Mouse (Mus musculus): ENCODE measurements around the gene Fam104a. TPM values are rescaled to one million over a fixed set of nuclear protein-coding genes. Genes with fewer than 3 reads are reported as not detected.

Fam104a gene
- polyA plus RNA-seq, 1 experiment from 2014 or later: 53.7 TPM

DNA sequence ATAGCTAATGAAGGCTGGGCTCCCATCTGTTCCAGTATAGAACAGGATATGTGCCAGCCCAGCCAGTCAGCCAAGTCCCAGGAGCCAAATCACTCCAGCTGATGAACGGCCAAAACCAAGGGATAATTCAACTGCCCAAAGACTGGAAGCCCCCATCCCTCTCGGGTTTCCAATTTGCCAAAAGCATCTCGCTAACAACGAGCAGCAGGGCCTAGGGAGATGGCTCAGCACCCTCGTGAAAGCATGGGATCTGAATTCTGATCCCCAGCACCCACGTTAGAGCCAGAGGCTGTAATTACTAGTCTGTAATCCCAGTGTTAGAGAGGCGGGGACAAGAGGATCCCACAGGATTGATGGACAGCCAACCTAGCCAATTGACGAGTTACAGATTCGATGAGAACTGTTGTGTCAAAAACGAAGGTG, 49.2 kb downstream of the Fam104a start:
- H3K9me3 ChIP-seq (replicated peaks; ENCODE audit: control insufficient read depth, low read length): no peaks in the 10 kb centered on the region
- no peak overlapping the region for H3K9ac ChIP-seq (ENCODE audit: low read length)
- H3K4me2 ChIP-seq (ENCODE audit: low read length): no peak overlapping the region
- no peaks in the 10 kb centered on the region for H3K4me1 ChIP-seq (ENCODE audit: control insufficient read depth, insufficient read depth, low read length)
- peak; percentile 73 for DNase-seq (ENCODE audit: low spot score)
- no peaks in the 10 kb centered on the region for H3K36me3 ChIP-seq (ENCODE audit: control insufficient read depth, insufficient read depth, low read length)
- H3K27me3 ChIP-seq (replicated peaks; ENCODE audit: control insufficient read depth, insufficient read depth, low read length): no peaks in the 10 kb centered on the region
- peak; percentile 32; the same call in 1 of the 2 replicates for ATAC-seq
- WGBS: 64% methylated on average over 10 of the region's 10 CpGs
- no peak overlapping the region for H3K4me3 ChIP-seq (ENCODE audit: low read depth, low read length)
- H3K27ac ChIP-seq (ENCODE audit: low read depth, low read length): no peak overlapping the region

DNA sequence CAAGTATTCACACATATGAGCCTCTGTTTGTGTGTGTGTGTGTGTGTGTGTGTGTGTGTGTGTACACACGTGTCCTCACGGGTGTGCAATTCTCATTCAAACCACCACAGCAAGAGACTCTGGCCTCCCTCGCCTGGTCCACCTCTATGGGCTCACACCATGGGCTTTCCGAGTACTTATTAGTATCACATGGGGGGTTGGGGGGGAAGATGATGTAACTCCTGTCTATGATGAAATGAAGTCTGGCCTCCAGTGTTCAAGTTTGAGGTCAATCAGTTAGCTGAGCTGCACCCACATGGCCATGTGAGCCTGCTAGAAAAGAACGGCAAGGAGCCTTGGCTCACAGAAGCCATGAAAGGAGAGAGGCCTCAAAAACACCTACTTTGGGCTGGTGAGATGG, 50.6 kb downstream of the Fam104a start:
- Histone ChIP-seq H3K9ac (ENCODE audit: low read length) (no peak overlapping the region), H3K4me3 (ENCODE audit: low read depth, low read length) (no peak overlapping the region), H3K9me3 (replicated peaks; ENCODE audit: control insufficient read depth, low read length) (no peaks in the 10 kb centered on the region), H3K27ac (ENCODE audit: low read depth, low read length) (no peak overlapping the region), H3K27me3 (replicated peaks; ENCODE audit: control insufficient read depth, insufficient read depth, low read length) (no peaks in the 10 kb centered on the region), H3K4me1 (ENCODE audit: control insufficient read depth, insufficient read depth, low read length) (no peaks in the 10 kb centered on the region), H3K4me2 (ENCODE audit: low read length) (no peak overlapping the region), H3K36me3 (ENCODE audit: control insufficient read depth, insufficient read depth, low read length) (no peaks in the 10 kb centered on the region)
- ATAC-seq: no peak
- WGBS: 88% methylated on average over 5 of the region's 5 CpGs
- DNase-seq (ENCODE audit: low spot score): no peak

DNA sequence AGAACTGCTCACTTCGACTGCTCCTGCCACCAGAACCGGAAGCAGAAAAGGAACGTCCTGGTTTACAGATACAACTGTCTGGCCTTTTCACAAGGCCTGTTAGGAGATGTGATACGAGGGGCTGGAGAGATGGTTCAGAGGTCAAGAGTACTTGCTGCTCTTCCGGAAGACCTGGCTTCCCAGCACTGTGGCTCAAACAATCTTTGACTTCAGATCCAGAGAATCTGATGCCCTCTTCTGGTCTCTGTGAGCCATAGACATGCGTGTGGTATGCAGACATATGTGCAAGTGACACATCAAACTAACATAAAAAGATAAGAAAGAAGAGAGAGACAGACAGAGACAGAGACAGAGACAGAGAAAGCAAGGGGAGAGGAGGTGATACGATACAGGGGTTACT, 51.7 kb downstream of the Fam104a start:
- Histone ChIP-seq H3K27ac (ENCODE audit: low read depth, low read length) (no peak overlapping the region), H3K27me3 (replicated peaks; ENCODE audit: control insufficient read depth, insufficient read depth, low read length) (no peaks in the 10 kb centered on the region), H3K4me3 (ENCODE audit: low read depth, low read length) (no peak overlapping the region), H3K4me2 (ENCODE audit: low read length) (no peak overlapping the region), H3K9me3 (replicated peaks; ENCODE audit: control insufficient read depth, low read length) (no peaks in the 10 kb centered on the region), H3K36me3 (ENCODE audit: control insufficient read depth, insufficient read depth, low read length) (0 out of 2 replicates have a peak, but pooled peaks cover 5% of the 10 kb centered on the region), H3K4me1 (ENCODE audit: control insufficient read depth, insufficient read depth, low read length) (no peaks in the 10 kb centered on the region), H3K9ac (ENCODE audit: low read length) (no peak overlapping the region)
- WGBS: 86% methylated on average over 7 of the region's 7 CpGs
- ATAC-seq (no peak), DNase-seq (ENCODE audit: low spot score) (no peak)

DNA sequence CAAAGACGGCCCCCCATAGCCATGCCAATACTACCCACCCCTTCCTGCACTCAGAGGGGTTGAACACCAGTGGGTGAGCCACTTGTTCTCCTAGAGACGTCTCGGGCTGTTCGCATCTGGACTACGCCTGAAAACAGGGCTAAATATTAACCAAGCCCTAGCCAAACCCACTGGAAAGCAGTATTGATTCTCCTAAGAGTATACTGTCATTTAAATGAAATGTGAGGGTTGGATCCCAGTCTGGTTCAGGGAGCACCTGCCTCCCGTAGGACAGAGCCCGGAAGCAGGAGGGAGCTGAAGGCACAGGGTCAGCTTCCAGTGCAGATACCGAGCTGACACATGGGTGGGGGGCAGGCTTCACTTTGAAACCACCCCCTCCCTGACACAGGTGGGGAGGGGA, 52.1 kb downstream of the Fam104a start:
- no peaks in the 10 kb centered on the region for H3K27me3 ChIP-seq (replicated peaks; ENCODE audit: control insufficient read depth, insufficient read depth, low read length)
- H3K27ac ChIP-seq (ENCODE audit: low read depth, low read length): no peak overlapping the region
- no peak for ATAC-seq
- no peak overlapping the region for H3K4me3 ChIP-seq (ENCODE audit: low read depth, low read length)
- H3K9me3 ChIP-seq (replicated peaks; ENCODE audit: control insufficient read depth, low read length): no peaks in the 10 kb centered on the region
- WGBS: 88% methylated on average over 8 of the region's 8 CpGs
- no peaks in the 10 kb centered on the region for H3K4me1 ChIP-seq (ENCODE audit: control insufficient read depth, insufficient read depth, low read length)
- H3K36me3 ChIP-seq (ENCODE audit: control insufficient read depth, insufficient read depth, low read length): 0 out of 2 replicates have a peak, but pooled peaks cover 7% of the 10 kb centered on the region
- H3K4me2 ChIP-seq (ENCODE audit: low read length): no peak overlapping the region
- H3K9ac ChIP-seq (ENCODE audit: low read length): no peak overlapping the region
- no peak for DNase-seq (ENCODE audit: low spot score)

DNA sequence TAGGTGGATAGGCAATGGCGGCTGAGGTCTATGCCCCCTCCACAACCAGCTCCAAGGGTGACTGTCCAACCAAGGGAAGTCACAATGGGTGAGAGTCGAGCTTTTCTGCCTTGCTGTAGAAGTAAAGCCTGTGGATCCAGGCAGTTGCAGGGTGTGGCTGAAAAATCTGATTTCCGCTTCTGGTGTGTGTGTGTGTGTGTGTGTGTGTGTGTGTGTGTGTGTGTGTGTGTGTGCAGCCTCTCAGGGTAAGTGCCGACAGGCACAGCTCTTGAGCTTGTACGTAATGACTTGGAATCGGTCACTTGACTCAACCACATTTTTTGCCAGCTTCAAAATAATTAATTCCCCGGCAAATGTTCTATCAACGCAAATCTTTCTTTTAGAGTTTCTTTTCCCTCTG, 52.7 kb downstream of the Fam104a start:
- no peak for DNase-seq (ENCODE audit: low spot score)
- Histone ChIP-seq H3K36me3 (ENCODE audit: control insufficient read depth, insufficient read depth, low read length) (0 out of 2 replicates have a peak, but pooled peaks cover 7% of the 10 kb centered on the region), H3K9me3 (replicated peaks; ENCODE audit: control insufficient read depth, low read length) (no peaks in the 10 kb centered on the region), H3K4me2 (ENCODE audit: low read length) (no peak overlapping the region), H3K27me3 (replicated peaks; ENCODE audit: control insufficient read depth, insufficient read depth, low read length) (no peaks in the 10 kb centered on the region), H3K9ac (ENCODE audit: low read length) (no peak overlapping the region), H3K27ac (ENCODE audit: low read depth, low read length) (no peak overlapping the region), H3K4me1 (ENCODE audit: control insufficient read depth, insufficient read depth, low read length) (no peaks in the 10 kb centered on the region), H3K4me3 (ENCODE audit: low read depth, low read length) (no peak overlapping the region)
- ATAC-seq: no peak
- 78% methylated on average over 8 of the region's 8 CpGs for WGBS

DNA sequence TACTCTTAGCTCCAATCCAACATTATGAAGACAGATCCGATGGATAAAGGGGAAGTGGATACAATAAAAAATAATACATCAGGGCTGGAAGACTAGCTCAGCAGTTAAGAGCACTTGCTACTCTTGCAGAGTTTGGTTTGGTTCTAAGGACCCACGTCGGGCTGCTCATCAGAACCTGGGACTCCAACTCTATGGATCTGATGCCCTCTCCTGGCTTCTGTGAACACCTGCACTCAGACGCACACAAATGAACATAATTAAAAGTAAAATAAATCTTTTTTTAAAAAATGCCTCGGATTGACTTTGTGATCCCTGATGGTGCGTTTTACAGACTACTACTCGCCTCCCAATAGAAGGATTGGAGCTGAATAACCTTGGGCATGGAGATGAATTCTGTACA, 53.3 kb downstream of the Fam104a start:
- Histone ChIP-seq H3K4me2 (ENCODE audit: low read length) (no peak overlapping the region), H3K9ac (ENCODE audit: low read length) (no peak overlapping the region), H3K4me3 (ENCODE audit: low read depth, low read length) (no peak overlapping the region), H3K27me3 (replicated peaks; ENCODE audit: control insufficient read depth, insufficient read depth, low read length) (no peaks in the 10 kb centered on the region), H3K27ac (ENCODE audit: low read depth, low read length) (no peak overlapping the region), H3K4me1 (ENCODE audit: control insufficient read depth, insufficient read depth, low read length) (no peaks in the 10 kb centered on the region), H3K36me3 (ENCODE audit: control insufficient read depth, insufficient read depth, low read length) (peaks cover 8% of the 10 kb centered on the region; the same call in 1 of the 2 replicates), H3K9me3 (replicated peaks; ENCODE audit: control insufficient read depth, low read length) (no peaks in the 10 kb centered on the region)
- 61% methylated on average over 7 of the region's 7 CpGs for WGBS
- DNase-seq (ENCODE audit: low spot score): peak; percentile 67
- no peak for ATAC-seq

DNA sequence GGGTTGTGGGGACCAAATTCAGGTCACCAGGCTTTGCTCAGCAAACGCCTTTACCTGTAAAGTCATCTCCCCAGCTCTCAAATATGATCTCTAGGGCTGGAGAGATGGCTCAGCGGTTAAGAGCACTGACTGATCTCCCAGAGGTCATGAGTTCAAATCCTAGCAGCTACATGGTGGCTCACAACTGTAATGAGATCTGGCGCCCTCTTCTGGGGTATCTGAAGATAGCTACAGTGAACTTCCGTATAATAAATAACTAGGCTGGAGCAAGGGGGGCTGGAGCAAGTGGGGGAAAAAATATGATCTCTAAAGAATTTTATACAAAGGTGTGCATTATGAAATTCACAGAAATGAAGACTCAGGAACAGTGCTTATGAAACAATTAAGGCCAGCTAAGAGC, 56.2 kb downstream of the Fam104a start:
- Histone ChIP-seq H3K36me3 (ENCODE audit: control insufficient read depth, insufficient read depth, low read length) (peaks cover 26% of the 10 kb centered on the region), H3K4me3 (ENCODE audit: low read depth, low read length) (no peak overlapping the region), H3K4me2 (ENCODE audit: low read length) (no peak overlapping the region), H3K4me1 (ENCODE audit: control insufficient read depth, insufficient read depth, low read length) (no peaks in the 10 kb centered on the region), H3K9ac (ENCODE audit: low read length) (no peak overlapping the region), H3K27ac (ENCODE audit: low read depth, low read length) (no peak overlapping the region), H3K9me3 (replicated peaks; ENCODE audit: control insufficient read depth, low read length) (no peaks in the 10 kb centered on the region), H3K27me3 (replicated peaks; ENCODE audit: control insufficient read depth, insufficient read depth, low read length) (no peaks in the 10 kb centered on the region)
- no peak for DNase-seq (ENCODE audit: low spot score)
- WGBS: 57% methylated on average over 4 of the region's 4 CpGs
- no peak for ATAC-seq

DNA sequence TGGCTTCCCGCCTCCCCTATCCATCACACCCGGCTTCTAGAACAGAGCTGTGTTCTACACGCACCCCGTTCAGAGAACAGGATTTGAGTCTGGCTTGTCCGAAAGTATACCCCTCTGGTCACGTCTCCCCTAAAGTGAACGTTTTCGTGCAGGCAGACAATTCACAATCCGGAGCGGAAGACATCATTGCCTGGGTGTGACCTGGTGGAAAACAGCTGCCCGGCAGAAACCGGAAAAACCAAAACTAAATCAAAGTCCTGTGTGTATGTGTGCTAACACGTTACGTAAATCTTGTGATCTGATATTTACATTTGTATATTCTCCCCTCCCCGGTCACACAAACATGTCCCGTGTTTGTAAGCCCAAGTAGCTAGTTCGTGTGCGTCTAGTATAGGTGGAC, 58.5 kb downstream of the Fam104a start:
- 95% methylated on average over 18 of the region's 18 CpGs for WGBS

DNA sequence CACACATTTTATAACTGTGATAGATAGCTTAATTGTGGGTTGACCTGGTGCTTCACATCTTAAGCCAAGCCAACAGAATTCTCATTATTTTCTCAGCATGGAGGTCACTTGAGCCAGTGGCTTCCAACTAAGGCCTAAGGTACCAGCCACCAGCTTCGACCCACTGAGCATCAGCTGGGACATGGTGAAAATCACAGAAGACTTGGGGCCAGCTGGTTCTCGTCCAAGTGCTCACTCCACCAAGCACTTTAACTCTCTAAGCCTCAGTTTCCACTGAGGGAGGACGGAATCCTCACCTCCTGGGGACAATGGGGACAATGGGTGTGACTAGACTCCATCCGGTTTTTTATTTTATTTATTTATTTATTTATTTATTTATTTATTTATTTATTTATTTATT, 61.9 kb downstream of the Fam104a start:
- 0 out of 2 replicates have a peak, but pooled peaks cover 6% of the 10 kb centered on the region for H3K27me3 ChIP-seq (replicated peaks; ENCODE audit: control insufficient read depth, insufficient read depth, low read length)
- H3K9me3 ChIP-seq (replicated peaks; ENCODE audit: control insufficient read depth, low read length): no peaks in the 10 kb centered on the region
- peaks cover 8% of the 10 kb centered on the region; the same call in 1 of the 2 replicates for H3K4me1 ChIP-seq (ENCODE audit: control insufficient read depth, insufficient read depth, low read length)
- peak overlapping the region; percentile 96 for H3K4me2 ChIP-seq (ENCODE audit: low read length)
- 0 out of 2 replicates have a peak overlapping the region, but pooled peaks have one; percentile 59 for H3K4me3 ChIP-seq (ENCODE audit: low read depth, low read length)
- no peak overlapping the region for H3K27ac ChIP-seq (ENCODE audit: low read depth, low read length)
- WGBS: 81% methylated on average over 4 of the region's 4 CpGs
- no peak overlapping the region for H3K9ac ChIP-seq (ENCODE audit: low read length)
- DNase-seq (ENCODE audit: low spot score): no peak
- ATAC-seq: no peak
- peaks cover 19% of the 10 kb centered on the region for H3K36me3 ChIP-seq (ENCODE audit: control insufficient read depth, insufficient read depth, low read length)

More for the DNA sequence above, 58.5 kb downstream of the Fam104a start:
- 0 out of 2 replicates have a peak, but pooled peaks cover 5% of the 10 kb centered on the region for H3K27me3 ChIP-seq (replicated peaks; ENCODE audit: control insufficient read depth, insufficient read depth, low read length)
- no peaks in the 10 kb centered on the region for H3K9me3 ChIP-seq (replicated peaks; ENCODE audit: control insufficient read depth, low read length)
- H3K4me3 ChIP-seq (ENCODE audit: low read depth, low read length): no peak overlapping the region
- no peak for ATAC-seq
- no peak overlapping the region for H3K27ac ChIP-seq (ENCODE audit: low read depth, low read length)
- H3K9ac ChIP-seq (ENCODE audit: low read length): no peak overlapping the region
- H3K4me2 ChIP-seq (ENCODE audit: low read length): no peak overlapping the region
- DNase-seq (ENCODE audit: low spot score): no peak
- 0 out of 2 replicates have a peak, but pooled peaks cover 4% of the 10 kb centered on the region for H3K4me1 ChIP-seq (ENCODE audit: control insufficient read depth, insufficient read depth, low read length)
- peaks cover 26% of the 10 kb centered on the region for H3K36me3 ChIP-seq (ENCODE audit: control insufficient read depth, insufficient read depth, low read length)

Measured in forebrain, embryonic 14.5 days (tissue).